Mouse (Mus musculus) embryonic fibroblast, embryonic 13.5 days (primary cell): Measurements from ENCODE around the gene Acp2.

ENCODE experiments used
- CTCF ChIP-seq: IDR thresholded peaks from 2 replicates; pipeline ENCODE4 v1.5.1; 2011; ENCODE audit warnings: mild to moderate bottlenecking, control low read depth, low read length, moderate library complexity, borderline replicate concordance; ENCODE audit not compliant: insufficient read depth
- POLR2A ChIP-seq: IDR thresholded peaks from 2 replicates; pipeline ENCODE4 v1.6.1; 2011; ENCODE audit warnings: low read depth, mild to moderate bottlenecking, control low read depth, low read length, moderate library complexity

GRCm38 (mm10) chr2:91256256-91257125 is 53.8 kb downstream of the Acp2 start:
- no peak for TF ChIP-seq CTCF
- 0 out of 2 replicates have a peak, but pooled peaks have one; percentile 36 for TF ChIP-seq POLR2A
